ENCODE assay signal across 12 mouse cellular contexts in the genomic region with DNA sequence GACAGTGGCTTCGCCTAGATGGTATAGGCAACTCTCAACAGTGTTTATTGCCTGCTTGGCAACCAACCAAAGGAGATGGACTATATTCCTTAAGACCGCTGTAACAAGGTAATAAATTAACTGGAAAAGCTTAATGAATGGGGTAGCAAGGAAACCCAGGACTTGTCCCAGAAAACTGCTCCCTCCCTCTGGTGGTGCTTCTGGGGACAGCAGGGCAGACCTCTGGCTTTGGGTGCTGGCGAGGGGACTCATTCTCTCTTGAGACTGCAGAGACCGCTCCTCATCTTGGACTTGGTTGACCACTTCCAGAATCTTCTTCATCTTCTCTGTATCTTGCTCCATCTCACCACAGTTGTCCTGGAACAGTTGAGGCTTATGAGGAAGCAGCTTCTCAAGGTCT. TPM values are rescaled to one million over a fixed set of nuclear protein-coding genes. Genes with fewer than 3 reads are reported as not detected.
A peak's percentile ranks its signal among the peaks of the same experiment; 100 is the strongest.
DNase-seq lines count a peak whose midpoint lies in the region; ATAC-seq and TF ChIP-seq lines count a peak whose summit lies in the region.
"Had no signal": no experiment of that assay in that cellular context is flagged by ENCODE, and none has a peak within 500 bp of the region (broad histone marks: within the 10 kb centered on the region; RNA-seq: fewer than 3 reads in every experiment).

No protein-coding gene starts in this region.

- ATAC-seq in kidney, postnatal 0 days (replicated peaks; ENCODE audit: low FRiP score, low read depth) = peak; percentile 59; the same call in 1 of the 2 replicates
- no peak for ATAC-seq in kidney, embryonic 15.5 days (replicated peaks; ENCODE audit: low FRiP score)
- ATAC-seq in midbrain, embryonic 14.5 days (ENCODE audit: low FRiP score, low TSS enrichment) = no peak
- no peak for ATAC-seq in midbrain, embryonic 15.5 days (replicated peaks)

- no peak overlapping the region for H3K4me3 ChIP-seq in kidney, postnatal 0 days (replicated peaks; ENCODE audit: low read depth, low read length)
- no peak overlapping the region for H3K4me3 ChIP-seq in kidney, embryonic 15.5 days (replicated peaks)
- no peak overlapping the region for H3K4me3 ChIP-seq in midbrain, embryonic 14.5 days (replicated peaks; ENCODE audit: low read depth, low read length)
- H3K4me3 ChIP-seq in midbrain, embryonic 15.5 days = no peak overlapping the region
- no peak overlapping the region for H3K4me3 ChIP-seq in small intestine, adult 2 months (ENCODE audit: low read depth, low read length)
- H3K4me3 ChIP-seq: embryonic facial prominence, embryonic 15.5 days; hindbrain, embryonic 10.5 days had no signal

- TF ChIP-seq CTCF in kidney, postnatal 0 days (IDR thresholded peaks at IDR 0.05; ENCODE audit: low read depth) = peak; percentile 62
- peak; percentile 33; the same call in 1 of the 2 replicates for TF ChIP-seq CTCF in small intestine, adult 2 months (IDR thresholded peaks at IDR 0.05; ENCODE audit: extremely low read depth, insufficient read length, insufficient replicate concordance, low read depth, low read length)

- no peaks in the 10 kb centered on the region for H3K9me3 ChIP-seq in kidney, postnatal 0 days (replicated peaks; ENCODE audit: low read length)
- H3K9me3 ChIP-seq in kidney, embryonic 15.5 days (replicated peaks) = no peaks in the 10 kb centered on the region
- no peaks in the 10 kb centered on the region for H3K9me3 ChIP-seq in midbrain, embryonic 14.5 days (ENCODE audit: control insufficient read depth, low read length)
- H3K9me3 ChIP-seq in midbrain, embryonic 15.5 days = no peaks in the 10 kb centered on the region
- H3K9me3 ChIP-seq: embryonic facial prominence, embryonic 15.5 days; hindbrain, embryonic 10.5 days had no signal

- H3K4me2 ChIP-seq in kidney, postnatal 0 days (ENCODE audit: low read length) = no peak overlapping the region
- H3K4me2 ChIP-seq in kidney, embryonic 15.5 days = no peak overlapping the region
- H3K4me2 ChIP-seq in midbrain, embryonic 14.5 days (ENCODE audit: low read length) = no peak overlapping the region
- no peak overlapping the region for H3K4me2 ChIP-seq in midbrain, embryonic 15.5 days
- H3K4me2 ChIP-seq: embryonic facial prominence, embryonic 15.5 days had no signal

- H3K9ac ChIP-seq in kidney, postnatal 0 days (ENCODE audit: low read depth, low read length) = no peak overlapping the region
- H3K9ac ChIP-seq in kidney, embryonic 15.5 days = no peak overlapping the region
- H3K9ac ChIP-seq in midbrain, embryonic 14.5 days (replicated peaks; ENCODE audit: low read length) = no peak overlapping the region
- no peak overlapping the region for H3K9ac ChIP-seq in midbrain, embryonic 15.5 days
- H3K9ac ChIP-seq: embryonic facial prominence, embryonic 15.5 days had no signal

- H3K36me3 ChIP-seq in kidney, postnatal 0 days (ENCODE audit: insufficient read depth, low read length) = no peaks in the 10 kb centered on the region
- 0 out of 2 replicates have a peak, but pooled peaks cover 2% of the 10 kb centered on the region for H3K36me3 ChIP-seq in kidney, embryonic 15.5 days
- H3K36me3 ChIP-seq in midbrain, embryonic 14.5 days (ENCODE audit: control insufficient read depth, insufficient read depth, low read length) = no peaks in the 10 kb centered on the region; the same call in 1 of the 2 replicates
- H3K36me3 ChIP-seq in midbrain, embryonic 15.5 days (replicated peaks) = no peaks in the 10 kb centered on the region; the same call in 1 of the 2 replicates
- peaks cover 8% of the 10 kb centered on the region for H3K36me3 ChIP-seq in small intestine, adult 2 months (ENCODE audit: control insufficient read depth, insufficient read depth, low read length)
- H3K36me3 ChIP-seq: hindbrain, embryonic 10.5 days had no signal

- H3K27me3 ChIP-seq in kidney, postnatal 0 days (ENCODE audit: insufficient read depth, low read length) = no peaks in the 10 kb centered on the region
- H3K27me3 ChIP-seq in kidney, embryonic 15.5 days = no peaks in the 10 kb centered on the region
- H3K27me3 ChIP-seq in midbrain, embryonic 14.5 days (ENCODE audit: control insufficient read depth, insufficient read depth, low read length) = no peaks in the 10 kb centered on the region
- no peaks in the 10 kb centered on the region for H3K27me3 ChIP-seq in midbrain, embryonic 15.5 days (replicated peaks)
- no peaks in the 10 kb centered on the region for H3K27me3 ChIP-seq in small intestine, adult 2 months (ENCODE audit: control insufficient read depth, insufficient read depth, low read length)
- H3K27me3 ChIP-seq: embryonic facial prominence, embryonic 15.5 days had no signal

- WGBS in kidney, postnatal 0 days = 81% methylated on average over 4 of the region's 4 CpGs
- 82% methylated on average over 4 of the region's 4 CpGs for WGBS in kidney, embryonic 15.5 days
- 84% methylated on average over 4 of the region's 4 CpGs for WGBS in midbrain, embryonic 14.5 days
- 81% methylated on average over 4 of the region's 4 CpGs for WGBS in midbrain, embryonic 15.5 days
- WGBS in small intestine, adult 2 months = 54% methylated on average over 4 of the region's 4 CpGs

- DNase-seq in kidney, postnatal 0 days (ENCODE audit: low spot score) = peak; percentile 46
- peak; percentile 9 for DNase-seq in midbrain, embryonic 14.5 days
- peak; percentile 37 for DNase-seq in ZHBTc4 (ENCODE audit: low read depth, low spot score)
- no peak for DNase-seq in embryo, embryonic 9.5 days (ENCODE audit: extremely low spot score)
- DNase-seq: heart, adult 11 months; left cerebral cortex, postnatal 4 days had no signal

- H3K27ac ChIP-seq in kidney, postnatal 0 days = no peak overlapping the region
- H3K27ac ChIP-seq in kidney, embryonic 15.5 days = no peak overlapping the region
- H3K27ac ChIP-seq in midbrain, embryonic 14.5 days (replicated peaks; ENCODE audit: low read depth, low read length) = no peak overlapping the region
- no peak overlapping the region for H3K27ac ChIP-seq in midbrain, embryonic 15.5 days
- H3K27ac ChIP-seq in small intestine, adult 2 months (ENCODE audit: insufficient read depth, low read depth, low read length) = no peak overlapping the region
- H3K27ac ChIP-seq: embryonic facial prominence, embryonic 15.5 days; hindbrain, embryonic 10.5 days; macrophage had no signal

- no peaks in the 10 kb centered on the region for H3K4me1 ChIP-seq in kidney, postnatal 0 days (replicated peaks; ENCODE audit: insufficient read depth, low read length)
- H3K4me1 ChIP-seq in kidney, embryonic 15.5 days = no peaks in the 10 kb centered on the region; the same call in 1 of the 2 replicates
- no peaks in the 10 kb centered on the region for H3K4me1 ChIP-seq in midbrain, embryonic 14.5 days (ENCODE audit: control insufficient read depth, insufficient read depth, low read length)
- 0 out of 2 replicates have a peak, but pooled peaks cover 4% of the 10 kb centered on the region for H3K4me1 ChIP-seq in midbrain, embryonic 15.5 days
- H3K4me1 ChIP-seq in small intestine, adult 2 months (ENCODE audit: control insufficient read depth, insufficient read depth, insufficient read length, low read length) = no peaks in the 10 kb centered on the region

- no peak for TF ChIP-seq POLR2A in small intestine, adult 2 months (IDR thresholded peaks at IDR 0.05; ENCODE audit: low read depth, low read length)

RNA-seq across cellular contexts. Expression of a gene that starts 24.3 kb away (rescaled TPM):
- 18.3 and 19.3 TPM in 2 replicates for polyA plus RNA-seq in kidney, postnatal 0 days (2015; fragmentation: Nextera tagmentation; extraction: Ambion mirVana)
- polyA plus RNA-seq in kidney, embryonic 15.5 days (2015; fragmentation: Nextera tagmentation; extraction: Ambion mirVana) = 13.3 and 13.5 TPM in 2 replicates
- polyA plus RNA-seq in midbrain, embryonic 14.5 days (2014; fragmentation: Nextera tagmentation; extraction: Ambion mirVana) = 20.1 and 22.4 TPM in 2 replicates
- 25.8 and 27.4 TPM in 2 replicates for polyA plus RNA-seq in midbrain, embryonic 15.5 days (2015; fragmentation: Nextera tagmentation; extraction: Ambion mirVana)
- polyA plus RNA-seq in small intestine, adult 2 months (2012; rRNA removed) = 108 and 114 TPM in 2 replicates
